Mouse (Mus musculus): Measurements from ENCODE around the gene F10.

DNA sequence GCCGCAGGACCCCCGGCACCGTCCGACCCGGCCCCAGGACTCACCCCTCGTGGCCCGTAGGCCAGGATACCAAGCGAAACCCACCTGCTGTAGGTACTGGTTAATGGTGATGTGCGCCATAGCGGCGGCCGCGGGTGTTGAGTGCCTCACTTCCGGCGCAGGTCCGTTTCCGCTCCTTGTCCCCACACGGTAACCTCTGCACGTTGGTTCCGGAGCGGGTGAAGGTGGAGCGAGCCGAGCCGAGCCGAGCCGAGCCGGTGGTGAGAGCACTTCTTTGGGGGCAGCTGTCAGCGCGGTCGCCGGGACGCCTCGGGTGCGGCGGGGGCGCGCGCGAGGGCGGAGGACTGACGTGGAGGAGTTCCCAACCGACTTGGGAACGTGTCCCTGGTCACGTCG lies 67.6 kb downstream of the F10 start:
- TF ChIP-seq ZKSCAN1 (IDR thresholded peaks at IDR 0.05; ENCODE audit: borderline replicate concordance, low read depth, low read length), result no peak
- TF ChIP-seq USF2 (conservative IDR thresholded peaks at IDR 0.05; ENCODE audit: low read depth, low read length), result no peak
- TF ChIP-seq E2F4 (IDR thresholded peaks at IDR 0.05; ENCODE audit: insufficient replicate concordance, low read depth, low read length), result no peak
- peak; percentile 25; the same call in 1 of the 2 replicates for TF ChIP-seq ETS1 (conservative IDR thresholded peaks at IDR 0.05; ENCODE audit: low read depth, low read length)
- peak; percentile 77 for TF ChIP-seq POLR2A (IDR thresholded peaks at IDR 0.05; ENCODE audit: low read depth, low read length)
- peak; percentile 18; the same call in 1 of the 2 replicates for TF ChIP-seq GABPA (IDR thresholded peaks at IDR 0.05; ENCODE audit: insufficient replicate concordance, low read depth, low read length)
- no peak for TF ChIP-seq MAFK (IDR thresholded peaks at IDR 0.05; ENCODE audit: insufficient replicate concordance, low read length)
- peak; percentile 75 for TF ChIP-seq CHD2 (IDR thresholded peaks at IDR 0.05; ENCODE audit: low read length)
- TF ChIP-seq MAX (IDR thresholded peaks at IDR 0.05; ENCODE audit: low read length), result no peak; the same call in 1 of the 2 replicates
- TF ChIP-seq ZMIZ1 (IDR thresholded peaks at IDR 0.05; ENCODE audit: low read depth, low read length), result peak; percentile 57; the same call in 1 of the 2 replicates
- TF ChIP-seq CTCF (conservative IDR thresholded peaks at IDR 0.05 in 1 of 2, IDR thresholded peaks at IDR 0.05 in 1 of 2; ENCODE audit: low read depth in 2 of 2, low read length in 2 of 2), result peak in 1 of 2 experiments; percentile 5; a peak in 1 of 4 replicates
- TF ChIP-seq MEF2A (IDR thresholded peaks at IDR 0.05; ENCODE audit: borderline replicate concordance, low read depth, low read length), result peak; percentile 72
